Mouse (Mus musculus): ENCODE data around the gene Shank1.

Gene Shank1

GRCm38 (mm10) chr7:44343459-44344015 is 33.5 kb downstream of the Shank1 start:
- Histone ChIP-seq H3K36me3 (ENCODE audit: control insufficient read depth, insufficient read depth, low read length, poor library complexity, severe bottlenecking) (no peaks in the 10 kb centered on the region), H3K27me3 (ENCODE audit: control insufficient read depth, insufficient read depth, low read length, poor library complexity, severe bottlenecking) (no peaks in the 10 kb centered on the region)
- no peak for DNase-seq (ENCODE audit: low read depth, low spot score)

DNA sequence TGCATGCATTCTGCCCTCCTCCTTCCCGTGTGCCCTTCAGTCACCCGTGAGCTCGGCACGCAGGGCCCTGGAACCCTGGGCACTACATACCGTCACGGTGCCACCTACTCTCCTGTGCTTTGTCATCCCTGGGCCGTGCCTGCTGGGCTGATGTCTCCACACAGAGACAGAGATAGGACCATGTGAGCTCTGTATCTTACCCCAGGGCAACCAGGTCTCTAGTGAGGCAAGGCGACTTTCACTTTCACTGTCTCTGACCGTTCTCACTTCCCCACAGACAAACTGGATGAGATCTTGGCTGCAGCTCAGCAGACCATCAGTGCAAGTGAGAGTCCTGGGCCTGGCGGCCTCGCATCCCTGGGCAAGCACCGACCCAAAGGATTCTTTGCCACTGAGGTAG is 34.6 kb downstream of the Shank1 start:
- peak; percentile 84 for DNase-seq (ENCODE audit: low read depth, low spot score)
- Histone ChIP-seq H3K36me3 (ENCODE audit: control insufficient read depth, insufficient read depth, low read length, poor library complexity, severe bottlenecking) (no peaks in the 10 kb centered on the region), H3K27me3 (ENCODE audit: control insufficient read depth, insufficient read depth, low read length, poor library complexity, severe bottlenecking) (no peaks in the 10 kb centered on the region)

- DNase-seq (ENCODE audit: low read depth, low spot score), result no peak
- H3K36me3 ChIP-seq (ENCODE audit: control insufficient read depth, insufficient read depth, low read length, poor library complexity, severe bottlenecking), result no peaks in the 10 kb centered on the region
- H3K27me3 ChIP-seq (ENCODE audit: control insufficient read depth, insufficient read depth, low read length, poor library complexity, severe bottlenecking), result peaks cover 3% of the 10 kb centered on the region
Measured at GRCm38 (mm10) chr7:44349043-44349442, 39.0 kb downstream of the Shank1 start.

DNA sequence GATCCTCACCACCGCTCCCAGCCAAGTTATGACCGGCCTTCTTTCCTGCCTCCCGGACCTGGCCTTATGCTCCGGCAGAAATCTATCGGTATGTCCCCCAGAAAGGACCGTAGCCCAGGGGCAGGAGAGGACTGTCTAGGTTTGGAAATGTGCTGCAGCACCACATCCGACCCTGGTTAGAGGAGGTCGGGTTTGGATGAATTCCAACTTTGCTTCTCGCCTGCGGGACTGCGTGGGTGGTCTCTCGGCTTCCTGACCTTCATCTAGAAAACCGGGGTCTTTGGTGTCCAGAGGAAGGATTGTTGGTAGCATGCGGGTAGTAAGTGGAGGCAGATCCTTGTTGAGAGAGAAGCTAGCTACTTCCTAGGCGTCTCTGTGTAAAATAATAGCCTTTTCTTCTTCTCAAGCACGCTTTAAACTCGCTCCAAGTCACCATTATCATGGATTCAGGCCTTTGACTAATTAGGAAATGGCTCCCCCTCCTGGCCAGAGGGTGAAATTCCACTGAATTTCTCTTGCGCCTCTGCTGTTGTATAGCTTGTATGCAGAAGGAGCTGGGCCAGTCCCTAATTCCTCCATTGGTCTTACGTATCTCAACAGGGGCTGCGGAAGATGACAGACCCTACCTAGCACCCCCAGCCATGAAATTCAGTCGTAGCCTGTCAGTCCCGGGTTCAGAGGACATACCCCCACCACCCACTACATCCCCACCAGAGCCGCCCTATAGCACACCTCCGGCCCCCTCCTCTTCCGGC is 41.1 kb downstream of the Shank1 start:
- Histone ChIP-seq H3K27me3 (ENCODE audit: control insufficient read depth, insufficient read depth, low read length, poor library complexity, severe bottlenecking) (peaks cover 5% of the 10 kb centered on the region), H3K36me3 (ENCODE audit: control insufficient read depth, insufficient read depth, low read length, poor library complexity, severe bottlenecking) (no peaks in the 10 kb centered on the region)
- DNase-seq (ENCODE audit: low read depth, low spot score), result peak; percentile 89

DNA sequence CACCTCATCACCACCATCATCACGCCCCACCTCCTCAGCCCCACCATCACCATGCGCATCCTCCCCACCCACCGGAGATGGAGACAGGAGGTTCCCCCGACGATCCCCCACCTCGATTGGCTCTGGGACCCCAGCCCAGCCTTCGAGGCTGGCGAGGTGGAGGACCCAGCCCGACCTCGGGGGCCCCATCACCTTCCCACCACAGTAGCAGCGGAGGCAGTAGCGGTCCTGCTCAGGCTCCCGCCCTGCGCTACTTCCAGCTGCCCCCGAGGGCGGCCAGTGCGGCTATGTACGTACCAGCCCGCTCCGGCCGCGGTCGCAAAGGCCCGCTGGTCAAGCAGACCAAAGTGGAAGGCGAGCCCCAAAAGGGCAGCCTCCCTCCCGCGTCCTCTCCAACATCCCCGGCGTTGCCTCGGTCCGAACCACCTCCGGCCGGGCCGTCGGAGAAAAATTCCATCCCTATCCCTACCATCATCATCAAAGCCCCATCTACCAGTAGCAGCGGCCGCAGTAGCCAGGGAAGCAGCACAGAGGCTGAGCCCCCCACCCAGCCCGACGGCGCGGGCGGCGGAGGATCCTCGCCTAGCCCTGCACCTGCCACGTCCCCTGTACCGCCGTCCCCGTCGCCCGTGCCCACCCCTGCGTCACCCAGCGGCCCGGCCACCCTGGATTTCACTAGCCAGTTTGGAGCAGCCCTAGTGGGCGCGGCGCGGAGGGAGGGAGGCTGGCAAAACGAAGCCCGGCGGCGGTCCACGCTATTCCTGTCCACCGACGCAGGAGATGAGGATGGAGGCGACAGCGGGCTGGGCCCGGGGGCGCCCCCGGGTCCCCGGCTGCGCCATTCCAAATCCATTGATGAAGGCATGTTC is 42.1 kb downstream of the Shank1 start:
- Histone ChIP-seq H3K27me3 (ENCODE audit: control insufficient read depth, insufficient read depth, low read length, poor library complexity, severe bottlenecking) (peaks cover 5% of the 10 kb centered on the region), H3K36me3 (ENCODE audit: control insufficient read depth, insufficient read depth, low read length, poor library complexity, severe bottlenecking) (no peaks in the 10 kb centered on the region)
- DNase-seq (ENCODE audit: low read depth, low spot score), result no peak

DNA sequence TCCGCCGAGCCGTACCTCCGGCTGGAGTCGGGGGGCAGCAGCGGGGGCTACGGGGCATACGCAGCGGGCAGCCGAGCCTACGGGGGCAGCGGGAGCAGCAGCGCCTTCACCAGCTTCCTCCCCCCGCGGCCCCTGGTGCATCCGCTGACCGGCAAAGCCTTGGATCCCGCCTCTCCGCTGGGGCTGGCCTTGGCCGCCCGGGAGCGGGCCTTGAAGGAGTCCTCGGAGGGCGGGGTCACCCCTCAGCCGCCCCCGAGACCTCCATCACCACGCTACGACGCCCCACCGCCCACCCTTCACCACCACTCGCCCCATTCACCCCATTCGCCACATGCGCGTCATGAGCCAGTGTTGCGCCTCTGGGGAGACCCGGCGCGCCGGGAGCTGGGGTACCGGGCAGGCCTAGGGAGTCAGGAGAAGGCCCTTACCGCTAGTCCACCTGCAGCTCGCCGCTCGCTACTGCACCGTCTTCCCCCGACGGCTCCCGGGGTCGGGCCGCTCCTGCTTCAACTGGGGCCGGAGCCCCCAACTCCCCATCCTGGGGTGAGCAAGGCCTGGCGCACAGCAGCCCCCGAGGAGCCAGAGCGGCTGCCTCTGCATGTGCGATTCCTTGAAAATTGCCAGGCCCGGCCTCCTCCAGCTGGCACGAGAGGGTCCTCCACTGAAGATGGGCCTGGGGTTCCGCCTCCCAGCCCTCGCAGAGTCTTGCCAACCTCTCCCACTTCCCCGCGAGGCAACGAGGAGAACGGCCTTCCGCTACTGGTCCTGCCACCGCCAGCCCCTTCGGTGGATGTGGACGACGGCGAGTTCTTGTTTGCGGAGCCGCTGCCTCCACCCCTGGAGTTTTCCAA is 42.9 kb downstream of the Shank1 start:
- no peak for DNase-seq (ENCODE audit: low read depth, low spot score)
- Histone ChIP-seq H3K36me3 (ENCODE audit: control insufficient read depth, insufficient read depth, low read length, poor library complexity, severe bottlenecking) (no peaks in the 10 kb centered on the region), H3K27me3 (ENCODE audit: control insufficient read depth, insufficient read depth, low read length, poor library complexity, severe bottlenecking) (peaks cover 5% of the 10 kb centered on the region)

DNA sequence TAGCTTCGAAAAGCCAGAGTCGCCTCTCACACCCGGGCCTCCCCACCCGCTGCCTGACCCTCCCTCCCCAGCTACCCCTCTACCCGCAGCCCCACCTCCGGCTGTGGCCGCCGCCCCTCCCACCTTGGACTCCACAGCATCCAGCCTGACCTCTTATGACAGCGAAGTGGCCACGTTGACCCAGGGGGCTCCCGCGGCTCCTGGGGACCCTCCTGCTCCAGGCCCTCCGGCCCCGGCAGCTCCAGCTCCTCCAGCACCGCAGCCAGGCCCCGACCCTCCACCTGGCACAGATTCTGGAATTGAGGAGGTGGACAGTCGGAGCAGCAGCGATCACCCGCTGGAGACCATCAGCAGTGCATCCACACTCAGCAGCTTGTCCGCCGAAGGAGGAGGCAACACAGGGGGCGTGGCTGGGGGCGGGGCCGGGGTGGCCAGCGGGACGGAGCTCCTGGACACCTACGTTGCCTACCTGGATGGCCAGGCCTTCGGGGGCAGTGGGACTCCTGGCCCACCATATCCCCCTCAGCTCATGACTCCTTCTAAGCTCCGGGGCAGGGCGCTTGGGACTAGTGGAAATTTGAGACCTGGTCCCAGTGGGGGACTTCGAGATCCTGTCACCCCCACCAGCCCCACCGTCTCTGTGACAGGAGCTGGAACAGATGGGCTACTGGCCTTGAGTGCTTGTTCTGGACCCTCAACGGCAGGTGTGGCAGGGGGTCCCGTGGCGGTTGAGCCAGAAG is 43.7 kb downstream of the Shank1 start:
- H3K36me3 ChIP-seq (ENCODE audit: control insufficient read depth, insufficient read depth, low read length, poor library complexity, severe bottlenecking), result no peaks in the 10 kb centered on the region
- peaks cover 5% of the 10 kb centered on the region for H3K27me3 ChIP-seq (ENCODE audit: control insufficient read depth, insufficient read depth, low read length, poor library complexity, severe bottlenecking)
- no peak for DNase-seq (ENCODE audit: low read depth, low spot score)

GRCm38 (mm10) chr7:44355411-44355810 is 45.4 kb downstream of the Shank1 start:
- no peak for DNase-seq (ENCODE audit: low read depth, low spot score)
- Histone ChIP-seq H3K36me3 (ENCODE audit: control insufficient read depth, insufficient read depth, low read length, poor library complexity, severe bottlenecking) (no peaks in the 10 kb centered on the region), H3K27me3 (ENCODE audit: control insufficient read depth, insufficient read depth, low read length, poor library complexity, severe bottlenecking) (peaks cover 5% of the 10 kb centered on the region)

DNA sequence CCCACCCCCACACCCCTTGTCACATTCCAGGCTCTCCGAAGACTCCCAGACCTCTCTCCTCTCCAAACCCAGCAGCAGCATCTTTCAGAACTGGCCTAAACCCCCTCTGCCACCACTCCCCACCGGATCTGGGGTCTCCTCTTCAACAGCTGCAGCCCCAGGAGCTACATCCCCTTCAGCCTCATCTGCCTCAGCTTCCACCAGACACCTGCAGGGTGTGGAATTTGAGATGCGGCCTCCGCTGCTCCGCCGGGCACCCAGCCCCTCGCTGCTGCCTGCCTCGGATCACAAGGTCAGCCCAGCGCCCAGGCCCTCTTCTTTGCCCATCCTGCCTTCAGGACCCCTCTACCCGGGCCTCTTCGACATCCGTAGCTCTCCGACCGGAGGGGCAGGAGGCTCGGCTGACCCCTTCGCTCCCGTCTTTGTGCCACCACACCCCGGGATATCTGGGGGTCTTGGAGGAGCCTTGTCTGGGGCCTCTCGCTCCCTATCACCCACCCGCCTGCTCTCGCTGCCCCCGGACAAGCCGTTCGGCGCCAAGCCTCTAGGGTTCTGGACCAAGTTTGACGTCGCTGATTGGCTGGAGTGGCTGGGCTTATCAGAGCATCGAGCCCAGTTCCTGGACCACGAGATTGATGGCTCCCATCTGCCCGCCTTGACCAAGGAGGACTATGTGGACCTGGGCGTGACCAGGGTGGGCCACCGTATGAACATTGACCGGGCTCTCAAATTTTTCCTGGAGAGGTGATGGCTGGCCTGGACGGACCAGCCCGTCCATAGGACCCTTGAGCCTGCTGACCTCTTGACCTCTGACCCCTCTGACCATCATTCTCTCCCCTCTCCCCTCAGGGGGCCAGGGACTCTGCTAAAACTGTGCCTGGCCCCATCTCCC is 46.8 kb downstream of the Shank1 start:
- Histone ChIP-seq H3K27me3 (ENCODE audit: control insufficient read depth, insufficient read depth, low read length, poor library complexity, severe bottlenecking) (peaks cover 5% of the 10 kb centered on the region; the same call in 1 of the 2 replicates), H3K36me3 (ENCODE audit: control insufficient read depth, insufficient read depth, low read length, poor library complexity, severe bottlenecking) (no peaks in the 10 kb centered on the region)
- DNase-seq (ENCODE audit: low read depth, low spot score), result no peak

DNA sequence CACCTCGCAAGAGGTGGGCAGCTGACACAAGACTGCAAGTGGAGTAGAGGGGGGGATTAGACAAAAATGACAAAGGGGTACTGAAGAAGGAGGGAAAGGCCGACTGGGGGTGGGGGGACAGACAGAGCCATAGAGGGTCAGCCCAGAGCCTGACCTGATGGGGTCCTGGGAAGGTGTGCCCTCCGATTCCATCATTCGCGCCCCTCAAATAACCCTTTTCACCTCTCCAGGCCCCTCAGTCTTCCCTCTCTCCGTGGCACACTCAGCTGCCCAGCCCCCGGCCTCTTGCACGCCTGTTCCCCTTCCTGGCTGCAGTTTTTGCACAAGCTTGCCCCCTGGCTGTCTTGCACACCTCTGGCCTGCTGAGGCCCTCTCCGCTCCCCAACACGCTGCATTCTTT is 47.5 kb downstream of the Shank1 start:
- H3K36me3 ChIP-seq (ENCODE audit: control insufficient read depth, insufficient read depth, low read length, poor library complexity, severe bottlenecking), result no peaks in the 10 kb centered on the region
- no peak for DNase-seq (ENCODE audit: low read depth, low spot score)
- H3K27me3 ChIP-seq (ENCODE audit: control insufficient read depth, insufficient read depth, low read length, poor library complexity, severe bottlenecking), result peaks cover 3% of the 10 kb centered on the region; the same call in 1 of the 2 replicates

- Histone ChIP-seq H3K36me3 (ENCODE audit: control insufficient read depth, insufficient read depth, low read length, poor library complexity, severe bottlenecking) (no peaks in the 10 kb centered on the region), H3K27me3 (ENCODE audit: control insufficient read depth, insufficient read depth, low read length, poor library complexity, severe bottlenecking) (peaks cover 2% of the 10 kb centered on the region; the same call in 1 of the 2 replicates)
- no peak for DNase-seq (ENCODE audit: low read depth, low spot score)
Measured at GRCm38 (mm10) chr7:44358012-44358411, 48.0 kb downstream of the Shank1 start.

GRCm38 (mm10) chr7:44358886-44359654 is 49.0 kb downstream of the Shank1 start:
- no peak for DNase-seq (ENCODE audit: low read depth, low spot score)
- Histone ChIP-seq H3K27me3 (ENCODE audit: control insufficient read depth, insufficient read depth, low read length, poor library complexity, severe bottlenecking) (peaks cover 2% of the 10 kb centered on the region; the same call in 1 of the 2 replicates), H3K36me3 (ENCODE audit: control insufficient read depth, insufficient read depth, low read length, poor library complexity, severe bottlenecking) (no peaks in the 10 kb centered on the region)
